Mouse (Mus musculus) myocyte (in vitro differentiated cells): ENCODE results near the gene Dlgap5.

ENCODE experiments used
- CEBPB ChIP-seq: IDR thresholded peaks from 2 replicates; pipeline ENCODE4 v1.6.1; 2011; ENCODE audit warnings: mild to moderate bottlenecking, moderate library complexity; ENCODE audit not compliant: poor library complexity, insufficient read depth, severe bottlenecking
- SRF ChIP-seq: IDR thresholded peaks from one replicate; pipeline ENCODE4 v1.6.1; 2011; ENCODE audit warnings: low read depth; ENCODE audit not compliant: control insufficient read depth, insufficient read length

DNA sequence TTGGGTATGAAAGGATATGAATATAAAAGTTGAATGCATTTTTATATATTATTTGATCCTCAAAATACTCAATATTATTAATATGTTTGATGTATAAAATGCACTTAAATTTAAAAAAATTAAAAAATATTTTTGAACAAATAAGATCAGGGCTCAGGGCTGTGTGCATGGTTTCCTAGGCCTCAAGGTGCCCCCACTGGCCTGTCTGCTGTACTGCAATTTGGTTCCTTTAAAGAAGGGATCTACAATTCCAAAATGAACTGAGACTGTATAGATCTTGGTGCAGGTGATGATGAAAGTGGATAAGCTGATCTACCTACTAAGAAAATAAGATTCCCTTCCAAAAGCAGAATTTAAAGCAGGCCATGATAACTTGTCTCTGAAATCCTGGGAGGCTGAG lies 14.8 kb upstream of the Dlgap5 start:
- TF ChIP-seq SRF: no peak
- no peak for TF ChIP-seq CEBPB
